Mouse (Mus musculus): ENCODE results near the gene Ganab.

- TF ChIP-seq POLR2A (IDR thresholded peaks at IDR 0.05; ENCODE audit: low read depth, low read length), result no peak
- no peak for TF ChIP-seq CTCF (IDR thresholded peaks at IDR 0.05; ENCODE audit: extremely low read depth, insufficient read depth, insufficient read length, insufficient replicate concordance)
These were observed 54.4 kb downstream of the Ganab start for GRCm38 (mm10) chr19:8952241-8952640.
